Mouse (Mus musculus) G1E-ER4 (cell line): Measurements from ENCODE around the gene Smpx. TPM values are rescaled to one million over a fixed set of nuclear protein-coding genes. Genes with fewer than 3 reads are reported as not detected.

ENCODE experiments used
- GATA1 ChIP-seq: IDR thresholded peaks from one replicate; pipeline ENCODE4 v1.8.0; 2012; ENCODE audit warnings: low read length, inconsistent platforms
- polyA plus RNA-seq: library from polyadenylated mRNA; stranded (reverse); fragments of >175 nt; gene quantifications from 2 replicates; pipeline ENCODE4 v1.2.3, GENCODE M21; 2012

The Smpx gene
- polyA plus RNA-seq = not detected in 2 replicates

- no peak for TF ChIP-seq GATA1
These were observed at the start of gene Smpx for GRCm38 (mm10) chrX:157698862-157699261. Gene Smpx, plus strand, starts transcription at chrX:157698910.

- TF ChIP-seq GATA1 = no peak
These were observed 43.7 kb upstream of the Smpx start for GRCm38 (mm10) chrX:157655047-157655446.

- no peak for TF ChIP-seq GATA1
These were observed 41.4 kb upstream of the Smpx start for GRCm38 (mm10) chrX:157657356-157657755.

- TF ChIP-seq GATA1 = no peak
These were observed 26.9 kb upstream of the Smpx start for GRCm38 (mm10) chrX:157671820-157672219.

- no peak for TF ChIP-seq GATA1
These were observed 23.9 kb upstream of the Smpx start for GRCm38 (mm10) chrX:157674667-157675350.

- TF ChIP-seq GATA1 = no peak
These were observed 7.5 kb upstream of the Smpx start for GRCm38 (mm10) chrX:157691186-157691585.

GRCm38 (mm10) chrX:157697591-157698135 lies 1.0 kb upstream of the Smpx start:
- no peak for TF ChIP-seq GATA1

- no peak for TF ChIP-seq GATA1
These were observed 8.5 kb downstream of the Smpx start for GRCm38 (mm10) chrX:157707236-157707635.

- no peak for TF ChIP-seq GATA1
These were observed 10.0 kb downstream of the Smpx start for GRCm38 (mm10) chrX:157708616-157709280.

GRCm38 (mm10) chrX:157719907-157720306 lies 21.2 kb downstream of the Smpx start:
- TF ChIP-seq GATA1 = no peak

- no peak for TF ChIP-seq GATA1
These were observed 32.1 kb downstream of the Smpx start for GRCm38 (mm10) chrX:157730622-157731341.

GRCm38 (mm10) chrX:157731658-157732314 lies 33.1 kb downstream of the Smpx start:
- no peak for TF ChIP-seq GATA1

GRCm38 (mm10) chrX:157732346-157732745 lies 33.6 kb downstream of the Smpx start:
- TF ChIP-seq GATA1 = no peak

- TF ChIP-seq GATA1 = no peak
These were observed 35.1 kb downstream of the Smpx start for GRCm38 (mm10) chrX:157733836-157734235.

- no peak for TF ChIP-seq GATA1
These were observed 35.6 kb downstream of the Smpx start for GRCm38 (mm10) chrX:157734341-157734740.
